ENCODE assay signal across 22 mouse cellular contexts in the genomic region with DNA sequence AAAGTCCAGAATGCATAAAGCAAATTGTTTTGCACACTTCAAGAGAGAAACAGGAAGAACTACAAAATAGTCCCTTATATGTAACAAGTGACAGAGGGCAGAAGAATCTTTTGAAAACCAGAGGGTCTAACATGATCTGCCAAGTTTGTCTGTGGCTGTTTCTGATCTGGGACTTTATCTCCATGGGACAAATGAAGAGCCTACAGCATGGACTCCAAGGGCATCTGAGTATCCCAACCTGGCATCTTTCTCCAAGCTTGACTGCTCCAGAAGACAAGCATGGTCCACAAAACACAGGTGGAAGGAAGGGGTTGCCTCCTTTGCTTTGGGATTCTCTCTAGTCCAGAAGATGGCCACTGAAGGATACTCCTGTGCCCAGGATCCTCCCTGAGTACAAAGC. TPM values are rescaled to one million over a fixed set of nuclear protein-coding genes. Genes with fewer than 3 reads are reported as not detected.
"Had no signal": no experiment of that assay in that cellular context is flagged by ENCODE, and none has a peak within 500 bp of the region (broad histone marks: within the 10 kb centered on the region; RNA-seq: fewer than 3 reads in every experiment).

No protein-coding gene starts in this region.

RNA-seq across cellular contexts. Expression of gene Gm5431, which starts 24.4 kb away (rescaled TPM):
- polyA plus RNA-seq: limb, embryonic 10.5 days had no signal

RNA-seq across cellular contexts. Expression of gene Olfr56, which starts 52.3 kb away (rescaled TPM):
- total RNA-seq: gastrocnemius, adult 18-20 months; gastrocnemius, adult 8-10 months; gastrocnemius, postnatal 14 days; gastrocnemius, postnatal 36 days; heart, adult 2 months; heart, postnatal 36 days; layer of hippocampus, adult 2 months; layer of hippocampus, postnatal 10 days; layer of hippocampus, postnatal 25 days; left cerebral cortex, adult 2 months; left cerebral cortex, postnatal 14 days; left cerebral cortex, postnatal 36 days had no signal
- polyA plus RNA-seq: heart, embryonic 11.5 days; heart, embryonic 13.5 days; heart, postnatal 0 days; hindbrain, embryonic 13.5 days; hindbrain, embryonic 15.5 days; hindbrain, postnatal 0 days; intestine, embryonic 15.5 days; kidney, embryonic 14.5 days; kidney, embryonic 16.5 days; limb, embryonic 10.5 days had no signal

RNA-seq across cellular contexts. Expression of gene 9930111J21Rik1, which starts 52.8 kb away (rescaled TPM):
- polyA plus RNA-seq: heart, embryonic 11.5 days had no signal
